Mouse (Mus musculus) liver, embryonic 12.5 days (tissue): Measurements from ENCODE around the gene Tmcc3. TPM values are rescaled to one million over a fixed set of nuclear protein-coding genes. Genes with fewer than 3 reads are reported as not detected.
A peak's percentile ranks its signal among the peaks of the same experiment; 100 is the strongest.

Experiments used
- ATAC-seq: fragments of 200-750 bp; cut with Nextera tagmentation; 2 replicates; pipeline ENCODE4 v1.8.0; 2017; ENCODE audit warnings: moderate number of reproducible peaks, mild to moderate bottlenecking, moderate library complexity
- H3K27ac ChIP-seq: fragments of 300-500 bp; sonication (generic); 2 replicates; pipeline ENCODE4 v1.5.1; 2016; ENCODE audit warnings: mild to moderate bottlenecking
- H3K27me3 ChIP-seq: fragments of 300-500 bp; sonication (generic); replicated peaks from 2 replicates; pipeline ENCODE4 v1.6.1; 2016; ENCODE audit warnings: mild to moderate bottlenecking, moderate library complexity
- H3K36me3 ChIP-seq: fragments of 300-500 bp; sonication (generic); 2 replicates; pipeline ENCODE4 v1.6.1; 2016; ENCODE audit warnings: mild to moderate bottlenecking, moderate library complexity
- H3K4me1 ChIP-seq: fragments of 300-500 bp; sonication (generic); 2 replicates; pipeline ENCODE4 v1.6.1; 2016
- H3K4me2 ChIP-seq: fragments of 300-500 bp; sonication (generic); 2 replicates; pipeline ENCODE4 v1.6.1; 2016; ENCODE audit warnings: mild to moderate bottlenecking, moderate library complexity
- H3K4me3 ChIP-seq: fragments of 300-500 bp; sonication (generic); 2 replicates; pipeline ENCODE4 v1.5.1; 2016; ENCODE audit warnings: mild to moderate bottlenecking, moderate library complexity
- H3K9ac ChIP-seq: fragments of 300-500 bp; sonication (generic); 2 replicates; pipeline ENCODE4 v1.6.1; 2016; ENCODE audit warnings: mild to moderate bottlenecking, moderate library complexity
- H3K9me3 ChIP-seq: fragments of 300-500 bp; sonication (generic); replicated peaks from 2 replicates; pipeline ENCODE4 v1.6.1; 2016; ENCODE audit warnings: mild to moderate bottlenecking, moderate library complexity
- WGBS: fragments of 180-500 bp; shearing (Covaris S2); methylation state at CpG from one replicate; pipeline ENCODE4 v1.1.7; 2016; ENCODE audit not compliant: insufficient replicate concordance; 5-methylcytosine and 5-hydroxymethylcytosine counted together
- polyA plus RNA-seq: library from polyadenylated mRNA; unstranded; fragments of >200 nt; fragmentation: Nextera tagmentation; extraction: Ambion mirVana; gene quantifications from 2 replicates; pipeline ENCODE4 v1.2.1, GENCODE M21; 2016

Tmcc3 gene
- polyA plus RNA-seq, 1 experiment from 2014 or later = 3.7 TPM

DNA sequence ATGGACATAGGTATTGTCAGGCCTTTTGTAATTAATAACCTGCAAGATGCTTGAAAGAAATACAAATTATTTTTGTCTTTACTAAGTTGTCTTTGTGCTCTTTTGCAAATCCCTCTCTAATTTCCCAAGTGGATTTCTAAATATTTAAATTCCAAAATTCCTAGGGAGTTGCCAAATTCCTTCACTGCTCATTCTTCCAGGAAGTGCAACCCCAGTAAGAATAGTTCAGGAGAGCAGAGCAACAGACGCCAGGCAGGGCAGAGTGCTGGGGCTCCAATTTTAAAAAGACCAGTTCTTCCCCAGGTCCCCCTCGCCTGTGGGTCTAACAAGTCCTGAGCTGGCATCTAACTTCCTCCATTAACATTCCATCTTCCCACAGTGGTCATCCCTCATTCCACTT, 239.3 kb downstream of the Tmcc3 start:
- Histone ChIP-seq H3K4me2 (no peak overlapping the region), H3K27ac (no peak overlapping the region), H3K9me3 (no peaks in the 10 kb centered on the region), H3K36me3 (no peaks in the 10 kb centered on the region), H3K9ac (no peak overlapping the region), H3K27me3 (no peaks in the 10 kb centered on the region), H3K4me3 (no peak overlapping the region), H3K4me1 (peaks cover 27% of the 10 kb centered on the region)
- 51% methylated on average over 2 of the region's 2 CpGs for WGBS
- no peak for ATAC-seq

DNA sequence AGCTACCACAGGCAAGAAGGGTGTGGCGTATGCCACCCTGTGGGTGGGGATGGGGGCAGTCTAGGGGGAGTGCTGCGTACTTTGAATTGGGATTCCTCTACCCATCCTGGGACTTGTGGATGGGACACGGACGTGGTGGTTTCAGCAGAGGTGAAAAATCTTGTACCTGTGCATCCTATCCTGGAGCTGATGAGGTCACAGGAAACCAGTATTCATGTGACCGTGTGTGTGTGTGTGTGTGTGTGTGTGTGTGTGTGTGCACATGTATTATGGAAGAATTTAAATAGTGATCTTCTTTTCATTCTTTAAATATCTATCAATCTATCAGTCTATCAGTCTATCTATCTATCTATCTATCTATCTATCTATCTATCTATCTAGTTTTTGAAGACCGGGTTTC, 239.8 kb downstream of the Tmcc3 start:
- Histone ChIP-seq H3K9me3 (no peaks in the 10 kb centered on the region), H3K27ac (no peak overlapping the region), H3K9ac (no peak overlapping the region), H3K4me2 (no peak overlapping the region), H3K4me3 (no peak overlapping the region), H3K36me3 (no peaks in the 10 kb centered on the region), H3K27me3 (no peaks in the 10 kb centered on the region), H3K4me1 (peaks cover 25% of the 10 kb centered on the region)
- 72% methylated on average over 6 of the region's 6 CpGs for WGBS
- no peak for ATAC-seq

DNA sequence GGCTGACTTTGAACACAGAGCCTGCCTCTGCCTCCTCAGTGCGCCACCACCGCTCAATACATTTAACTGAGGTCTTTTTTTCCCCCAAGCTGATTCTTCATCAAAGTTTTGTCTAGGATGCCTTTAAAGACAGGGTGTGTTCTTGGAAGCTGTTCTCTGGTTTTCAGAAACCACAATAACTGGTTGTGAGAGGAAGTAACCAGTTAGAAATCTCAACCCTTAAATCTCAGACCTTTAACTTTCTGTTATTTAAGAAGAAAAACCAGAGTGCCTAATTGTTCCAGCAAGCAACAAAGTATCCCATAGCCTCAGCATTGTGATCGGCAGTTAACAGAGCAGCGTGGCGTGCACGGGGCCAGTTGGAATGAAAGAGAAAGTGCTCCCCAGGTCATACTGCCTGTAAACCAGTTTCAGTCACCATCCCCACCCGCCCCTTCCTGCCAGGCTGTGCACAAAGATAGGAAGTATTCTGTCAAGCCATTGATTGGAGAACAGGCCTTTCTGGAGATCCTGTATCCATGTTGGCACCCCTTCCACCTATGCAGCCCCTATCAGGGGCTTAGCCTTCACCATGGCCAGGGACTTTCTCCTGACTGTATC, 240.3 kb downstream of the Tmcc3 start:
- 61% methylated on average over 7 of the region's 7 CpGs for WGBS
- no peaks in the 10 kb centered on the region for H3K36me3 ChIP-seq
- no peak overlapping the region for H3K4me2 ChIP-seq
- no peak overlapping the region for H3K9ac ChIP-seq
- ATAC-seq = no peak
- no peak overlapping the region for H3K27ac ChIP-seq
- H3K27me3 ChIP-seq = no peaks in the 10 kb centered on the region
- no peak overlapping the region for H3K4me3 ChIP-seq
- no peaks in the 10 kb centered on the region for H3K9me3 ChIP-seq
- H3K4me1 ChIP-seq = peaks cover 25% of the 10 kb centered on the region

DNA sequence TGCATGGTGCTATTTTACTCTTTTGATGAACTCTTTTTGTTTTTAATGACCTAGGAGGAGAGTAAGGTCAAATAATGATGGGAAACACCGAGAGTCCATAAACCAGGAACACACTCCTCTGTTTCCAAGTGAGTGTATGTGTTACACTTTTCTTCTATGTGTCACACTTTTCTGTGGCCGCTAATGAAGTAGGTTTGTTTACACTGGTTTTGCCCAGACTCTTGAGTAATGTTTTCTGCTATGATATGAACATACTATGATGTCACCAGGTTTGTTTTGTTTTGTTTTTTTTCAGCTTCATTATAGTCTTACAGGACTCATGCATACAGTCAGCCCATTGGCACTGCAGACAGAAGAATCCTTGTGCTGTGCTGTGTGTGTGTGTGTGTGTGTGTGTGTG, 243.6 kb downstream of the Tmcc3 start:
- Histone ChIP-seq H3K4me2 (no peak overlapping the region), H3K9ac (no peak overlapping the region), H3K27ac (no peak overlapping the region), H3K36me3 (no peaks in the 10 kb centered on the region), H3K4me3 (no peak overlapping the region), H3K27me3 (no peaks in the 10 kb centered on the region), H3K4me1 (peaks cover 20% of the 10 kb centered on the region), H3K9me3 (no peaks in the 10 kb centered on the region)
- 69% methylated on average over 2 of the region's 2 CpGs for WGBS
- no peak for ATAC-seq

DNA sequence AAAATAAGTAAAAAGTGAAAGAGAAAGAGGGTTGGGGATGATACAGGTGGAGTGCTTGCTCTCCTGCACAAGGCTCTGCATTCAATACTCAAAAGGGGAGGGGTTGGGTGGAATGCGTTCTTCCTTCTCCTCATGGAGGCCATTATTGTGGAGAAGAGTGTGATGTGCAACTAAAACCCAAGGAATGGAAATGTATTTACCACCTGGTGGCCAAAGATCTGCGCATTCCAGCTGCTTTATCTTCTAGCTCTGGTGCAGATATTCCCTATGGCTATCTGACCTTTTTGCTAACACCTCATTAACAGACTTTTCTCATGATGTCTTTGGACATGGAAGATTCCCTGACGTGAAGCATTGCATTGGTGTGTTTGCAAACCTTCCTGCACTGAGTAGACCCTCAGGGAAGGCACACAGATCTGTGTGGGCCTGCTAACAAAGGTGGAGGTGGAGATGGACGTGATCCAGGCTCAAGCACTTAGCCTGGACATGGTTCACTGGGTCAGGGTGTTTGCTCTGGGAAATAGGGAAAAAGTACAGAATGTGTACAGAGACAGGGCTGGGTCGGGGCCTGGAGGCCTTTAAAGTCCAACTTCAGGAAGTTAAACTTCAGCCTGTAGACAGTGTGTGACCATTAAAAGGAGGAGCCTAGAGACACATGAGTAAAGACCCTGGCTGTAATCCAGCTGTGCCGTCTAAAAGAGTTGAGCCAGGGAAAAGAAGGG, 245.8 kb downstream of the Tmcc3 start:
- H3K27ac ChIP-seq = no peak overlapping the region
- 55% methylated on average over 6 of the region's 6 CpGs for WGBS
- H3K9ac ChIP-seq = no peak overlapping the region
- no peak overlapping the region for H3K4me3 ChIP-seq
- no peak for ATAC-seq
- peaks cover 23% of the 10 kb centered on the region for H3K4me1 ChIP-seq
- H3K27me3 ChIP-seq = no peaks in the 10 kb centered on the region
- H3K9me3 ChIP-seq = no peaks in the 10 kb centered on the region
- H3K4me2 ChIP-seq = no peak overlapping the region
- H3K36me3 ChIP-seq = no peaks in the 10 kb centered on the region

DNA sequence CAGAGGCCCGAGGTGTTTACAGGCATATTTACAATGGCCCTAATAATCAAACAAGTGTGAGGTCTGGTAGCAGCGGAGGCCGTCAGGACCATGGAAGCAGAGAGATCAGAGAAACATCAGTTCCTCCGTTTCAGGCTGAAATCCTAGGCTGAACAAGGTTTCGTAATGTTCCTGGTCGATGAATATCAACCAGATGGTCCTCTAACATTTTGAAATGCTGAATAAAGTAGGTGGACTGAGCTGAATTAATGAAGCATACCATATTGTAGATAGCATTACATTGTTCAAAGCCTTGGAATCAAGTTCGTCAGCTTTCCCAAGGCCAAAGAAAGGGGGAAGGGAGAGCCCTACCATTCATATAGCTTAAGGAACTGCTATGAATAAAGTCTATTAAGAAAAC, 247.1 kb downstream of the Tmcc3 start:
- H3K4me3 ChIP-seq = no peak overlapping the region
- 72% methylated on average over 7 of the region's 7 CpGs for WGBS
- no peaks in the 10 kb centered on the region for H3K9me3 ChIP-seq
- no peaks in the 10 kb centered on the region for H3K27me3 ChIP-seq
- no peaks in the 10 kb centered on the region for H3K36me3 ChIP-seq
- no peak overlapping the region for H3K9ac ChIP-seq
- no peak for ATAC-seq
- H3K27ac ChIP-seq = no peak overlapping the region
- H3K4me2 ChIP-seq = no peak overlapping the region
- H3K4me1 ChIP-seq = peaks cover 16% of the 10 kb centered on the region

DNA sequence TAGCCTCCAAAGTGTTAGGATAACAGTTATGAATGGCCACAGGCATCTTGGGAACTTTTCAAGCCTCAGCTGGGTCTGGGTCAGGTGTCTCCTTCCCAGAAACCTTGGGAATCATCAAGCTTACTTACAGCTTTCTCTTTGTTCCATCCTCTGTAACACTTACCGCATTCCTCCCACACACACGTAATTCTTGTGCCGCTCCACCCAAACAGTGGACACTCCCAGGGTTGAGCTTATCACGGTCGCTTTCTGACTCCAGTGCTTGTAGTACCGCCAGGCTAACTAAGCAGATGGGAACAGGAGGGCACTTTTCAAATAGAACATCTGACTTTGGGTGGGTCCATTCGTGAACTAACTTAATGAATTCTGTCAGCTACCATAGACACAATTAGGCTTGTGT, 249.6 kb downstream of the Tmcc3 start:
- ATAC-seq = peak; percentile 38; the same call in 1 of the 2 replicates
- Histone ChIP-seq H3K9me3 (no peaks in the 10 kb centered on the region), H3K4me3 (no peak overlapping the region), H3K36me3 (no peaks in the 10 kb centered on the region), H3K4me1 (peaks cover 34% of the 10 kb centered on the region), H3K4me2 (no peak overlapping the region), H3K27me3 (no peaks in the 10 kb centered on the region), H3K9ac (no peak overlapping the region), H3K27ac (no peak overlapping the region)
- 33% methylated on average over 7 of the region's 7 CpGs for WGBS

DNA sequence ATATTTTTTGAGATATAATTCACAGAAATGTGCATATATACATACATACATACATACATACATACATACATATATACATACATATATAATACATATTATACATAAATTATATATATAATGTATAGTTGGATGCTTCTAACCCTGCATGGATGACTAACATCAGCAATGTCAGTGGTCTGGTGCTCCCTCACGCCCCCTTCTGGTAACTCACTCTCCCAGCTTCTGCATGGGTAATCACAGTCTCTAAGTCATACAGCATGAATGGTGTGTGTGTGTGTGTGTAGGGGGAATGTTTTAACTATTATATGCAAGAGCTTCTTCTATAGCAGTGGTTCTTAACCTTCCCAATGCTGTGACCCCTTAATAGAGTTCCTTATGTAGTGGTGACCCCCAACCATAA, 250.4 kb downstream of the Tmcc3 start:
- H3K4me2 ChIP-seq = no peak overlapping the region
- H3K4me3 ChIP-seq = no peak overlapping the region
- no peaks in the 10 kb centered on the region for H3K36me3 ChIP-seq
- no peaks in the 10 kb centered on the region for H3K9me3 ChIP-seq
- H3K9ac ChIP-seq = no peak overlapping the region
- 23% methylated on average over 1 of the region's 1 CpGs for WGBS
- peaks cover 42% of the 10 kb centered on the region for H3K4me1 ChIP-seq
- ATAC-seq = no peak
- no peak overlapping the region for H3K27ac ChIP-seq
- H3K27me3 ChIP-seq = no peaks in the 10 kb centered on the region

DNA sequence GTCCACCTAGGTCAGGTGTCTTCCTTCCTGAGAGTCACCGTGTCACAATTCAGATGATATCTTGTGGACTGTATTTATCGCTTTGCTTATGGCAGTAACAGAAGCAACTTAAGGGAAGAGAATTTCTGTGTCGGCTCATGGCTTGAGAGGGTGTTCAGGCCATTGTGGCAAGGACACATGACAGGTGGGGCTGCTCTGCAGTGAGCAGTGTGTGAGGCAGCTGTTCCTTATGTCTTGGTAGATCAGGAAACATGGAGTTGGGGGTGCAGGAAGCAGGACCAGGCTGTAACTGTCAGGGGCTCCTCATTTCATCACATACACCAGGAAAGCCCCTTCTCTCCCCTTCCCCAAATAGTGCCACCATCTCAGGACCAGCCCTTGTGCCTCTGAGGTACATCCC, 251.2 kb downstream of the Tmcc3 start:
- no peak for ATAC-seq
- no peak overlapping the region for H3K4me3 ChIP-seq
- H3K4me1 ChIP-seq = peaks cover 50% of the 10 kb centered on the region
- H3K27me3 ChIP-seq = no peaks in the 10 kb centered on the region
- H3K36me3 ChIP-seq = no peaks in the 10 kb centered on the region
- no peak overlapping the region for H3K27ac ChIP-seq
- H3K9me3 ChIP-seq = no peaks in the 10 kb centered on the region
- no peak overlapping the region for H3K4me2 ChIP-seq
- 79% methylated on average over 3 of the region's 3 CpGs for WGBS
- H3K9ac ChIP-seq = no peak overlapping the region

DNA sequence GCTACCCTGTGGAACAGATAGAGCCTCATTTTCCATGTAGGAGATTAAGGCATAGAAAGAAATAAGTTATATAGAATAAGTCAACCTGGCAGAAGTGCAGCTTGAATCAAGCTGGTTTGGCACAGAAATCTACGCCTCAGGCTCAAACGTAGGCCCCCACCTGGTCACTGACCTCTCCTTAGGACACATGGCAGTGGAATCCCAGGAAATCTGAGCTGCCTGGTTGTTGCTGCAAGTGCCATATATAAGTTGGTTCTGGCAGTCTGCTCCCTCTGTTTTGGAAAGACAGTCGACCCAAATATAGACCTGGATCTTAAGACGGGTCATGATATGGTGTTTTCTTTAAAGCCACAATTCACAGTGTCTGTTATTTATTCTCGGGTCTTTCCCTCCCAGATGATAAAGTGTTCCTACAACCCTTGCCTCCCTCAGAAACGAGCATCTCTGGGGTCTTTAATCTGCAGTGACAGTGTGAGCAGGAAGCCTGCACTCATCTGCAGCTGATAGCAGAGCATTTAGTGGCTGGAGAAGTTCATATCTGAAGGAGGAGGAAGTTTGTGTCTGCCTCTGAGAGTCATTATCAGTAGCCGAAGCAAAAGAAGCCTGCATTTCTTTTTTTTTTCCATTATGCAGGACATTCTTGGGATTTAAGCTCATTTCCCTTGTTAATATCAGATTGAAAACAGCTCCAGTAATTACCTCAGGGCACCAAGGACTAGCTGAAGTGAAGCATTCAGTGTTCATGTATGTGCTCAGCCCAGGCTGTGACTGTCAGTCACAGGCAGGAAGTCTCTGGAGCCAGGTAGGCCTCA, 253.9 kb downstream of the Tmcc3 start:
- peak; percentile 85 for ATAC-seq
- H3K27me3 ChIP-seq = no peaks in the 10 kb centered on the region
- H3K4me1 ChIP-seq = peaks cover 48% of the 10 kb centered on the region
- H3K4me2 ChIP-seq = peak overlapping the region; percentile 14; the same call in 1 of the 2 replicates
- H3K36me3 ChIP-seq = no peaks in the 10 kb centered on the region
- no peak overlapping the region for H3K4me3 ChIP-seq
- H3K27ac ChIP-seq = peak overlapping the region; percentile 74
- no peaks in the 10 kb centered on the region for H3K9me3 ChIP-seq
- 11% methylated on average over 7 of the region's 7 CpGs for WGBS
- H3K9ac ChIP-seq = no peak overlapping the region

DNA sequence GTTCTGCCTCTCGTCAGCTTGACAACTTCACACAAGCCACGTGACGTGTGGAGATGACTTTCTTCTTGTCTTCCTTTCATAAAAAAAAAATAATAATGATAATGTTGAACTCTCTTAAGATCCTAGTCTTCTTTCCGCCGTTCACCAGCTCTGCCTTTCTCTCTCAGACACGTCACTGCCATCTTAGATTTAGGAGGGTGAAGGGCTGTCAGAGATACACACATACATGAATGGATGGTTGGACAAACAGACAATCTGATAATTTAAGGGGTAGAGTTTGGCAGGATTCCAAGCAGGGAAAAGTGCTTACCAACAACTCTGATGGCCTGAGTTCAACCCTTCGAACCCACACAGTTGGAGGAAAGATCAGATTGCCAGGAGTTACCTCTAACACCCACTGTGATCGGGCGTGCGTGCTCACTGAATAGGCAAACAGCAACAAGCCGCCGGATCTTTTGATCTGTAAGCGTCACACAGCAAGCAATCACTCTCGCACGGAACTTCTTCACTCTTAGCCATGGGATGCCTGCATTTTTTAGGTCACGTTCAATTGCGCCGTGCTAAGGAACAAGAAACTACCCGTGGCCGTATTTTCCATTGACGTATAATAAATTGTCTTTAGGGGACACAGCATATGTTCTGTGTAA, 254.6 kb downstream of the Tmcc3 start:
- no peak overlapping the region for H3K4me3 ChIP-seq
- ATAC-seq = no peak
- H3K36me3 ChIP-seq = no peaks in the 10 kb centered on the region
- peak overlapping the region; percentile 14; the same call in 1 of the 2 replicates for H3K4me2 ChIP-seq
- peaks cover 46% of the 10 kb centered on the region for H3K4me1 ChIP-seq
- WGBS = 64% methylated on average over 21 of the region's 21 CpGs
- H3K27me3 ChIP-seq = no peaks in the 10 kb centered on the region
- H3K9me3 ChIP-seq = no peaks in the 10 kb centered on the region
- no peak overlapping the region for H3K9ac ChIP-seq
- H3K27ac ChIP-seq = peak overlapping the region; percentile 74

DNA sequence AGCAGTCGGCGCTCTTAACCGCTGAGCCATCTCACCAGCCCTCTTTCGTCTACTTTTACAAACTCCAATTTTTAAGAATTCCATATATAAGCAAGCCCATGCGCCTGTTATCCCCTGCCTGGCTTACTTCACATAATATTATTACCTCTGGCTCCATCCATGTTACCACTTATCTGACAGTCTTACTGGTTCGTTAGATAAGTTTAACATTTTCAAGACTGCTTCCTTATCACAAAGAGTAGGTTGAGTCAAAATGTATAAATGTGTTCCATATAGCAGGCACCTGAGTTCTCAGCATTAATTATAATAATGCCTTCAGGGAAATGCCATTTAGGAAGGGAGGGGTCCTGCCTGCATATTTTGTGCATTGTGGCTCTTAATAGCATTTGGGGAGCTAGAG, 255.5 kb downstream of the Tmcc3 start:
- no peaks in the 10 kb centered on the region for H3K36me3 ChIP-seq
- H3K9me3 ChIP-seq = no peaks in the 10 kb centered on the region
- no peak overlapping the region for H3K27ac ChIP-seq
- no peak for ATAC-seq
- H3K4me2 ChIP-seq = no peak overlapping the region
- no peaks in the 10 kb centered on the region for H3K27me3 ChIP-seq
- H3K4me3 ChIP-seq = no peak overlapping the region
- H3K4me1 ChIP-seq = peaks cover 44% of the 10 kb centered on the region
- no peak overlapping the region for H3K9ac ChIP-seq
- WGBS = 74% methylated on average over 6 of the region's 6 CpGs
